Mouse (Mus musculus) cerebellum, adult 8-10 months (tissue): ENCODE measurements at regions not wholly inside any gene's neighbourhood (a gene's known extent, or its start where the extent isn't known, plus 50 kb on each side); places are given as distances from the start of the nearest gene placed in this dataset.
A peak's percentile ranks its signal among the peaks of the same experiment; 100 is the strongest.

Experiments used
- DNase-seq: peaks from one replicate; pipeline ENCODE4 v3.0.0; 2022

- DNase-seq: no peak
Measured at GRCm38 (mm10) chr9:35328503-35328902, 60.8 kb downstream of the Rpusd4 start.

- no peak for DNase-seq
Measured at GRCm38 (mm10) chr9:35330386-35330785, 62.7 kb downstream of the Rpusd4 start.

- peak; percentile 57 for DNase-seq
Measured at GRCm38 (mm10) chr9:35331241-35331680, 63.6 kb downstream of the Rpusd4 start.

GRCm38 (mm10) chr9:35332688-35333630 is 65.3 kb downstream of the Rpusd4 start:
- no peak for DNase-seq

- no peak for DNase-seq
Measured at GRCm38 (mm10) chr9:35333631-35334005, 66.0 kb downstream of the Rpusd4 start.

- no peak for DNase-seq
Measured at GRCm38 (mm10) chr9:35334536-35334935, 66.9 kb downstream of the Rpusd4 start.

GRCm38 (mm10) chr9:35335181-35335580 is 67.5 kb downstream of the Rpusd4 start:
- DNase-seq: no peak

- DNase-seq: peak; percentile 90
Measured at GRCm38 (mm10) chr9:35335888-35336700, 68.4 kb downstream of the Rpusd4 start.

GRCm38 (mm10) chr9:35336701-35337055 is 69.0 kb downstream of the Rpusd4 start:
- DNase-seq: no peak

- no peak for DNase-seq
Measured at GRCm38 (mm10) chr9:35338858-35339257, 71.2 kb downstream of the Rpusd4 start.

GRCm38 (mm10) chr9:35339492-35340262 is 72.0 kb downstream of the Rpusd4 start:
- no peak for DNase-seq

- no peak for DNase-seq
Measured at GRCm38 (mm10) chr9:35340263-35340573, 72.6 kb downstream of the Rpusd4 start.

GRCm38 (mm10) chr9:35340811-35341210 is 73.1 kb downstream of the Rpusd4 start:
- DNase-seq: no peak

GRCm38 (mm10) chr9:35341386-35341785 is 73.7 kb downstream of the Rpusd4 start:
- no peak for DNase-seq

GRCm38 (mm10) chr9:35342436-35342835 is 74.8 kb downstream of the Rpusd4 start:
- DNase-seq: peak; percentile 82

- DNase-seq: no peak
Measured at GRCm38 (mm10) chr9:35343336-35343735, 75.7 kb downstream of the Rpusd4 start.

GRCm38 (mm10) chr9:35344374-35344773 is 76.6 kb upstream of the Cdon start:
- DNase-seq: no peak

GRCm38 (mm10) chr9:35346378-35346777 is 74.5 kb upstream of the Cdon start:
- no peak for DNase-seq

- no peak for DNase-seq
Measured at GRCm38 (mm10) chr9:35350046-35350552, 70.8 kb upstream of the Cdon start.

GRCm38 (mm10) chr9:35351576-35351975 is 69.4 kb upstream of the Cdon start:
- DNase-seq: no peak

- DNase-seq: no peak
Measured at GRCm38 (mm10) chr9:35354652-35355130, 66.2 kb upstream of the Cdon start.

- DNase-seq: no peak
Measured at GRCm38 (mm10) chr9:35359699-35360098, 61.2 kb upstream of the Cdon start.
